Mouse (Mus musculus): Measurements from ENCODE around the gene Slc6a16. TPM values are rescaled to one million over a fixed set of nuclear protein-coding genes. Genes with fewer than 3 reads are reported as not detected.

Slc6a16 gene
- polyA plus RNA-seq, 1 experiment from 2014 or later, result not detected

DNA sequence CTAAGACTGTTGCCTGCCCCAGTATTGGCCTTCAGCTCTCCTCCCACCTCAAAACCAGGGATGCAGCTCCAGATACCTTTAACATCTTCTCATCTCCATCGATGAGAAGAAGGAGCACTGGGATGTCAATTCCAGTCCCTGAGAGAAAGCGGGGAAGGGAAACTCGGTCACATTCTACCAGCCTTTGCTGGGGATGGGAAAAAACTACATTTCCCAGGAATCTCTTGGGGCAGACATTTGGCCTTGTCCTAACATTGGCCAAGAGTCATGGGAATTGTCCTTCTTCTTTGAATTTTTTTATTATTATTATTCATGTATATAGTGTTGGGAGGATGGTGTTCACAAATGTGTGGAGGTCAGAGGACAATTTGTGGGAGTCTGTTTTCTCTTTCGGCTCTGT is 81.4 kb downstream of the Slc6a16 start:
- H3K27me3 ChIP-seq (replicated peaks; ENCODE audit: control insufficient read depth, insufficient read depth, low read length), result no peaks in the 10 kb centered on the region
- no peak overlapping the region for H3K4me2 ChIP-seq (replicated peaks; ENCODE audit: low read depth)
- H3K4me1 ChIP-seq (replicated peaks; ENCODE audit: control insufficient read depth, insufficient read depth, low read length), result peaks cover 2% of the 10 kb centered on the region; the same call in 1 of the 2 replicates
- H3K9me3 ChIP-seq (ENCODE audit: control insufficient read depth), result no peaks in the 10 kb centered on the region
- peaks cover 58% of the 10 kb centered on the region for H3K36me3 ChIP-seq (ENCODE audit: control insufficient read depth, insufficient read depth)
- H3K9ac ChIP-seq (ENCODE audit: low read depth, low read length), result no peak overlapping the region
- no peak for TF ChIP-seq CTCF (IDR thresholded peaks at IDR 0.05; ENCODE audit: low read depth)
- H3K27ac ChIP-seq (ENCODE audit: low read depth, low read length), result peak overlapping the region; percentile 74; the same call in 1 of the 2 replicates
- 91% methylated on average over 4 of the region's 4 CpGs for WGBS
- no peak overlapping the region for H3K4me3 ChIP-seq (ENCODE audit: low read depth, low read length)
- ATAC-seq, result no peak

Other genes starting within 250 kb of the Slc6a16 start
- 53.2 and 56.4 TPM in 2 replicates for gene Irf3, start 243.4 kb upstream of the Slc6a16 start, polyA plus RNA-seq (2015; fragmentation: Nextera tagmentation; extraction: Ambion mirVana)
- gene Bcl2l12, start 242.4 kb upstream of the Slc6a16 start, polyA plus RNA-seq (2015; fragmentation: Nextera tagmentation; extraction: Ambion mirVana), result 18.3 and 19.6 TPM in 2 replicates
- 21.7 and 22.6 TPM in 2 replicates for gene Scaf1, start 224.7 kb upstream of the Slc6a16 start, polyA plus RNA-seq (2015; fragmentation: Nextera tagmentation; extraction: Ambion mirVana)
- 94.6 and 100 TPM in 2 replicates for gene Rras, start 223.1 kb upstream of the Slc6a16 start, polyA plus RNA-seq (2015; fragmentation: Nextera tagmentation; extraction: Ambion mirVana)
- 2.4 and 2.6 TPM in 2 replicates for gene Prr12, start 188.2 kb upstream of the Slc6a16 start, polyA plus RNA-seq (2015; fragmentation: Nextera tagmentation; extraction: Ambion mirVana)
- gene Nosip, start 178.7 kb upstream of the Slc6a16 start, polyA plus RNA-seq (2015; fragmentation: Nextera tagmentation; extraction: Ambion mirVana), result 38.9 and 40.5 TPM in 2 replicates
- 56.8 and 59.0 TPM in 2 replicates for gene Prrg2, start 178.4 kb upstream of the Slc6a16 start, polyA plus RNA-seq (2015; fragmentation: Nextera tagmentation; extraction: Ambion mirVana)
- 81.8 and 85.6 TPM in 2 replicates for gene Rcn3, start 148.9 kb upstream of the Slc6a16 start, polyA plus RNA-seq (2015; fragmentation: Nextera tagmentation; extraction: Ambion mirVana)
- 2,929 and 3,267 TPM in 2 replicates for gene Fcgrt, start 137.2 kb upstream of the Slc6a16 start, polyA plus RNA-seq (2015; fragmentation: Nextera tagmentation; extraction: Ambion mirVana)
- 1,691 and 1,755 TPM in 2 replicates for gene Rps11, start 116.6 kb upstream of the Slc6a16 start, polyA plus RNA-seq (2015; fragmentation: Nextera tagmentation; extraction: Ambion mirVana)
- gene Rpl13a, start 112.3 kb upstream of the Slc6a16 start, polyA plus RNA-seq (2015; fragmentation: Nextera tagmentation; extraction: Ambion mirVana), result 1,616 and 1,752 TPM in 2 replicates
- gene Gm45713, start 104.9 kb upstream of the Slc6a16 start, polyA plus RNA-seq (2015; fragmentation: Nextera tagmentation; extraction: Ambion mirVana), result 0.70 and 0.82 TPM in 2 replicates
- gene Flt3l, start 104.7 kb upstream of the Slc6a16 start, polyA plus RNA-seq (2015; fragmentation: Nextera tagmentation; extraction: Ambion mirVana), result 2.1 and 2.7 TPM in 2 replicates
- gene Pih1d1, start 86.8 kb upstream of the Slc6a16 start, polyA plus RNA-seq (2015; fragmentation: Nextera tagmentation; extraction: Ambion mirVana), result 63.6 and 64.7 TPM in 2 replicates
- 86.8 and 102 TPM in 2 replicates for gene Aldh16a1, start 86.5 kb upstream of the Slc6a16 start, polyA plus RNA-seq (2015; fragmentation: Nextera tagmentation; extraction: Ambion mirVana)
- gene Slc17a7, start 77.1 kb upstream of the Slc6a16 start, polyA plus RNA-seq (2015; fragmentation: Nextera tagmentation; extraction: Ambion mirVana), result not detected in 2 replicates
- not detected in 2 replicates for gene Gfy, start 61.5 kb upstream of the Slc6a16 start, polyA plus RNA-seq (2015; fragmentation: Nextera tagmentation; extraction: Ambion mirVana)
- not detected in 2 replicates for gene Pth2, start 60.1 kb upstream of the Slc6a16 start, polyA plus RNA-seq (2015; fragmentation: Nextera tagmentation; extraction: Ambion mirVana)
- gene Ccdc155, start 36.2 kb upstream of the Slc6a16 start, polyA plus RNA-seq (2015; fragmentation: Nextera tagmentation; extraction: Ambion mirVana), result 0.07 TPM in 1 of 2 replicates, not detected in the other
- 0.47 and 0.55 TPM in 2 replicates for gene Dkkl1, start 28.9 kb upstream of the Slc6a16 start, polyA plus RNA-seq (2015; fragmentation: Nextera tagmentation; extraction: Ambion mirVana)
- gene Tead2, start 25.3 kb upstream of the Slc6a16 start, polyA plus RNA-seq (2015; fragmentation: Nextera tagmentation; extraction: Ambion mirVana), result 18.7 and 20.8 TPM in 2 replicates
- gene Cd37, start 2.0 kb upstream of the Slc6a16 start, polyA plus RNA-seq (2015; fragmentation: Nextera tagmentation; extraction: Ambion mirVana), result 1.6 and 2.3 TPM in 2 replicates
- not detected in 2 replicates for gene Slc6a21, start 36.4 kb downstream of the Slc6a16 start, polyA plus RNA-seq (2015; fragmentation: Nextera tagmentation; extraction: Ambion mirVana)
- gene Trpm4, start 92.7 kb downstream of the Slc6a16 start, polyA plus RNA-seq (2015; fragmentation: Nextera tagmentation; extraction: Ambion mirVana), result 49.4 and 55.1 TPM in 2 replicates
- 0.76 and 0.88 TPM in 2 replicates for gene Hrc, start 94.2 kb downstream of the Slc6a16 start, polyA plus RNA-seq (2015; fragmentation: Nextera tagmentation; extraction: Ambion mirVana)
- gene Ppfia3, start 125.9 kb downstream of the Slc6a16 start, polyA plus RNA-seq (2015; fragmentation: Nextera tagmentation; extraction: Ambion mirVana), result 24.5 and 24.8 TPM in 2 replicates
- 3.4 TPM in 2 replicates for gene Lin7b, start 129.5 kb downstream of the Slc6a16 start, polyA plus RNA-seq (2015; fragmentation: Nextera tagmentation; extraction: Ambion mirVana)
- 81.3 and 85.5 TPM in 2 replicates for gene Snrnp70, start 154.7 kb downstream of the Slc6a16 start, polyA plus RNA-seq (2015; fragmentation: Nextera tagmentation; extraction: Ambion mirVana)
- 0.07 and 0.08 TPM in 2 replicates for gene Kcna7, start 164.6 kb downstream of the Slc6a16 start, polyA plus RNA-seq (2015; fragmentation: Nextera tagmentation; extraction: Ambion mirVana)
- gene Ntf5, start 172.6 kb downstream of the Slc6a16 start, polyA plus RNA-seq (2015; fragmentation: Nextera tagmentation; extraction: Ambion mirVana), result 2.0 TPM in 2 replicates
- gene Lhb, start 179.7 kb downstream of the Slc6a16 start, polyA plus RNA-seq (2015; fragmentation: Nextera tagmentation; extraction: Ambion mirVana), result not detected in 2 replicates
- gene Gys1, start 193.8 kb downstream of the Slc6a16 start, polyA plus RNA-seq (2015; fragmentation: Nextera tagmentation; extraction: Ambion mirVana), result 10.4 and 10.6 TPM in 2 replicates
- 35.6 and 38.6 TPM in 2 replicates for gene Ruvbl2, start 197.0 kb downstream of the Slc6a16 start, polyA plus RNA-seq (2015; fragmentation: Nextera tagmentation; extraction: Ambion mirVana)
- gene Ftl1, start 218.8 kb downstream of the Slc6a16 start, polyA plus RNA-seq (2015; fragmentation: Nextera tagmentation; extraction: Ambion mirVana), result 13,232 and 14,059 TPM in 2 replicates
- gene Bax, start 225.8 kb downstream of the Slc6a16 start, polyA plus RNA-seq (2015; fragmentation: Nextera tagmentation; extraction: Ambion mirVana), result 173 and 180 TPM in 2 replicates
- 0.65 and 0.78 TPM in 2 replicates for gene Tulp2, start 240.8 kb downstream of the Slc6a16 start, polyA plus RNA-seq (2015; fragmentation: Nextera tagmentation; extraction: Ambion mirVana)
- not detected in 2 replicates for gene Gm45808, start 245.7 kb downstream of the Slc6a16 start, polyA plus RNA-seq (2015; fragmentation: Nextera tagmentation; extraction: Ambion mirVana)
- gene Dhdh, start 247.7 kb downstream of the Slc6a16 start, polyA plus RNA-seq (2015; fragmentation: Nextera tagmentation; extraction: Ambion mirVana), result 1.1 and 1.2 TPM in 2 replicates

Data from intestine, postnatal 0 days (tissue).